Mouse (Mus musculus): ENCODE data around the gene Nepn. TPM values are rescaled to one million over a fixed set of nuclear protein-coding genes. Genes with fewer than 3 reads are reported as not detected.

Gene Nepn
- total and polyA plus RNA-seq, 2 experiments from 2014 or later, result not detected

DNA sequence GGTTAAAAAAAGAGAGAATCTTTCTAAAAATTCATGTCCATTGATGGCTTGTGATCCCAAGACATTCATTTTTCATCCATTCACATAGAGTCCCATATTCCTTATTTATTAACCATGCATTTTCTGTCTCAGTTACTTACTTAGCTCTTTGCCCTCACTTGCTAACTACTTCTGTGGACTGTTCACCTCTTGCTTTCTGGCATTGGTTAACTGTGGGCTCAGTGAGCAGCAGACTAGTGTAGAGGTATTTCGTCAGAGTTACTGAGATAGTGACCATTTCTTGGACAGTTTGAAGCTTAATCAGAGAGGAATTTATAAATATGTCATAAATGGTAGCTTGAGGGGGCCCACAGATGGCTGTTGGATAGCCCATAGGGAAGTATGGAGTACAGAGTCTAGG is 42.2 kb downstream of the Nepn start:
- no peaks in the 10 kb centered on the region for H3K27me3 ChIP-seq (ENCODE audit: insufficient read depth, low read length)
- no peak overlapping the region for H3K4me3 ChIP-seq (ENCODE audit: low read depth, low read length)
- H3K36me3 ChIP-seq (ENCODE audit: insufficient read depth, low read length), result peaks cover 30% of the 10 kb centered on the region
- H3K4me2 ChIP-seq (ENCODE audit: low read depth, low read length, poor library complexity, severe bottlenecking), result no peak overlapping the region
- 98% methylated on average over 1 of the region's 1 CpGs for whole genome bisulfite sequencing
- H3K9ac ChIP-seq (replicated peaks; ENCODE audit: low read length, poor library complexity, severe bottlenecking), result no peak overlapping the region
- H3K27ac ChIP-seq (ENCODE audit: low read depth, low read length), result no peak overlapping the region
- no peaks in the 10 kb centered on the region for H3K9me3 ChIP-seq (ENCODE audit: low read length)
- H3K4me1 ChIP-seq (ENCODE audit: insufficient read depth, low read length), result no peaks in the 10 kb centered on the region
- TF ChIP-seq CTCF (IDR thresholded peaks at IDR 0.05), result no peak
- no peak for ATAC-seq (ENCODE audit: low FRiP score)
- DNase-seq (ENCODE audit: low spot score), result no peak

DNA sequence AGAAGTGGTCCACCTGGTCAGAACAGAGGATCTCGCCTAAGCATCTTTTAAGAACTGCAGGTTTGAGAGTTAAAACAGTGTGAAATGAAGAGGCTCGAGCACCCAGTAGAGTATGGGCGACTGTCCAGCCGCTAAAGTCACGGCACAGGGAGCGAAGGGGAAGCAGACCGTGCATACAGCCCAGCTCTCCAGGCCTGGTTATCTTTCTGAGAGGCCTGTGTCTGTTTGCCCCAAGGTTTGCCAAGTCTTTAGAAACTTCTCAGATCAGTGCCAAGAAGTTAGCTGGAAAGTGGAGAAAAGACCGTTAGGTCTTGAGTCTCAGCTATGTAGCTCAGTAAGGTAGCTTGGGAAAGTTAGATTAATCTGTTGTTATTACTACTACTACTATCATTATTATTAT is 46.1 kb downstream of the Nepn start:
- no peak for DNase-seq (ENCODE audit: low spot score)
- H3K9me3 ChIP-seq (ENCODE audit: low read length), result no peaks in the 10 kb centered on the region
- H3K36me3 ChIP-seq (ENCODE audit: insufficient read depth, low read length), result peaks cover 33% of the 10 kb centered on the region

More for the DNA sequence above, 46.1 kb downstream of the Nepn start:
- Histone ChIP-seq H3K4me2 (ENCODE audit: low read depth, low read length, poor library complexity, severe bottlenecking) (no peak overlapping the region), H3K4me3 (ENCODE audit: low read depth, low read length) (no peak overlapping the region), H3K9ac (replicated peaks; ENCODE audit: low read length, poor library complexity, severe bottlenecking) (no peak overlapping the region), H3K27ac (ENCODE audit: low read depth, low read length) (no peak overlapping the region), H3K4me1 (ENCODE audit: insufficient read depth, low read length) (no peaks in the 10 kb centered on the region), H3K27me3 (ENCODE audit: insufficient read depth, low read length) (no peaks in the 10 kb centered on the region)
- WGBS, result 91% methylated on average over 8 of the region's 8 CpGs
- TF ChIP-seq CTCF (IDR thresholded peaks at IDR 0.05), result no peak
- ATAC-seq (ENCODE audit: low FRiP score), result no peak

Other genes starting within 250 kb of the Nepn start
- gene Ros1, start 193.7 kb upstream of the Nepn start, total RNA-seq (2014; rRNA removed), result not detected in 2 replicates
- not detected in 2 replicates for gene Ros1, start 193.7 kb upstream of the Nepn start, polyA plus RNA-seq (2015; fragmentation: Nextera tagmentation; extraction: Ambion mirVana)
- 11.8 and 12.6 TPM in 2 replicates for gene Dcbld1, start 155.4 kb upstream of the Nepn start, total RNA-seq (2014; rRNA removed)
- gene Dcbld1, start 155.4 kb upstream of the Nepn start, polyA plus RNA-seq (2015; fragmentation: Nextera tagmentation; extraction: Ambion mirVana), result 19.3 and 20.5 TPM in 2 replicates
- not detected in 2 replicates for gene Gm26741, start 30.2 kb upstream of the Nepn start, total RNA-seq (2014; rRNA removed)
- gene Gm26741, start 30.2 kb upstream of the Nepn start, polyA plus RNA-seq (2015; fragmentation: Nextera tagmentation; extraction: Ambion mirVana), result not detected in 2 replicates
- gene Gopc, start 6.8 kb upstream of the Nepn start, total RNA-seq (2014; rRNA removed), result 18.0 and 20.2 TPM in 2 replicates
- gene Gopc, start 6.8 kb upstream of the Nepn start, polyA plus RNA-seq (2015; fragmentation: Nextera tagmentation; extraction: Ambion mirVana), result 21.8 and 23.1 TPM in 2 replicates
- gene Nus1, start 28.6 kb downstream of the Nepn start, total RNA-seq (2014; rRNA removed), result 24.5 and 30.7 TPM in 2 replicates
- 18.4 and 21.3 TPM in 2 replicates for gene Nus1, start 28.6 kb downstream of the Nepn start, polyA plus RNA-seq (2015; fragmentation: Nextera tagmentation; extraction: Ambion mirVana)